Mouse (Mus musculus) heart, adult 2 months (tissue): ENCODE measurements around the gene Pacsin2.

Experiments used
- CTCF ChIP-seq: fragments of 200-600 bp; IDR thresholded peaks from 2 replicates; pipeline ENCODE4 v1.8.1; 2022; ENCODE audit warnings: antibody characterized with exemption, mild to moderate bottlenecking, moderate library complexity
- EP300 ChIP-seq: fragments of 200-500 bp; IDR thresholded peaks from 2 replicates; pipeline ENCODE4 v1.6.1; 2011; ENCODE audit warnings: low read depth, low read length, control low read depth; ENCODE audit not compliant: insufficient read depth
- POLR2A ChIP-seq: fragments of 200-500 bp; IDR thresholded peaks from 2 replicates; pipeline ENCODE4 v1.6.1; 2011; ENCODE audit warnings: mild to moderate bottlenecking, low read depth, low read length, control low read depth; ENCODE audit not compliant: insufficient read depth

GRCm38 (mm10) chr15:83467232-83467966, 3.0 kb upstream of the Pacsin2 start:
- TF ChIP-seq EP300, result no peak
- no peak for TF ChIP-seq CTCF
- no peak for TF ChIP-seq POLR2A
